Comparison of ENCODE assay signal across 24 mouse cellular contexts in the genomic region with DNA sequence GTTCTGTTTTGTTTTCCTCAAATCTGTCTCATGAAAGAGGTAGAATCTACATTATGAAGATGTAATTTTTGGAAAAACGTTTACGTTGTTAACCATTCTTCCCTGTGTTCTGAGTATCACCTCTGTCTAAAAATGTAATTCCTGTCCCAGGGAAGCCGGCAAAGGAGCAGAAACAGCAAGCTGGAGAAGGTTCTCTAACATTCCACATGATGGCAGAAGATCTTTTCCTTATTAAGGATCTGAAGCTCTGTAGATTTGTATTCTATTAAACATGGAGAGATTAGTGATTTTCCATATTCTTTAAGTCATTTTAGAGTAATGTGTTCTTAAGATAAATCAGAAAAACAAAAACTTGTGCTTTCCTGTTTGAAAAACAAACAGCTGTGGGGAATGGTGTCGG.
DNase-seq lines count a peak whose midpoint lies in the region; ATAC-seq lines count a peak whose summit lies in the region.
"Had no signal": no experiment of that assay in that cellular context is flagged by ENCODE, and none has a peak within 500 bp of the region (broad histone marks: within the 10 kb centered on the region; RNA-seq: fewer than 3 reads in every experiment).

No protein-coding gene starts in this region.

- DNase-seq in cerebellum, postnatal 10 days = peak; percentile 4 to 15
- no peak for DNase-seq in cerebellum, adult 9-11 months
- peak; percentile 31 for DNase-seq in hindbrain, embryonic 14.5 days (ENCODE audit: low spot score)
- DNase-seq in hindbrain, embryonic 11.5 days (ENCODE audit: low spot score) = no peak
- peak; percentile 5 to 6 for DNase-seq in left cerebral cortex, postnatal 14 days (ENCODE audit: low spot score in 2 of 2)
- DNase-seq in left cerebral cortex, adult 8-10 months (ENCODE audit: low spot score in 2 of 2) = no peak
- DNase-seq in 3T3-L1 (ENCODE audit: low read depth, low spot score) = peak; percentile 21
- DNase-seq in adrenal gland, adult 18-20 months (ENCODE audit: low spot score in 2 of 2) = no peak
- DNase-seq: adrenal gland, postnatal 14 days; cerebellum, adult 18-20 months; cerebellum, postnatal 36 days; gastrocnemius, postnatal 14 days; heart, postnatal 14 days; kidney, postnatal 25 days had no signal

- intact Hi-C loops in left cerebral cortex, postnatal 14 days (cut with DNase I) = loop anchor here (5.0 kb wide), 2 partner anchors 799 to 934 kb away; no protein-coding TSS in a partner anchor

- no peaks in the 10 kb centered on the region for H3K27me3 ChIP-seq in hindbrain, embryonic 14.5 days (ENCODE audit: control insufficient read depth, insufficient read depth, low read length)
- no peaks in the 10 kb centered on the region for H3K27me3 ChIP-seq in hindbrain, embryonic 11.5 days (ENCODE audit: control insufficient read depth, insufficient read depth, low read length)
- H3K27me3 ChIP-seq: embryonic facial prominence, embryonic 12.5 days; limb, embryonic 12.5 days; liver, embryonic 15.5 days; lung, embryonic 15.5 days; neural tube, embryonic 13.5 days had no signal

- ATAC-seq in hindbrain, embryonic 14.5 days (ENCODE audit: low FRiP score) = no peak
- ATAC-seq in hindbrain, embryonic 11.5 days (ENCODE audit: low FRiP score) = no peak
- ATAC-seq: intestine, postnatal 0 days; midbrain, embryonic 16.5 days had no signal

- WGBS in hindbrain, embryonic 14.5 days = 82% methylated on average over 4 of the region's 4 CpGs
- 83% methylated on average over 4 of the region's 4 CpGs for WGBS in hindbrain, embryonic 11.5 days

- H3K36me3 ChIP-seq in hindbrain, embryonic 14.5 days (replicated peaks; ENCODE audit: control insufficient read depth, insufficient read depth) = no peaks in the 10 kb centered on the region
- H3K36me3 ChIP-seq in hindbrain, embryonic 11.5 days (ENCODE audit: control insufficient read depth, insufficient read depth, low read length) = no peaks in the 10 kb centered on the region
- H3K36me3 ChIP-seq: embryonic facial prominence, embryonic 12.5 days; G1E; hindbrain, embryonic 10.5 days; limb, embryonic 12.5 days; liver, embryonic 15.5 days; lung, embryonic 15.5 days; neural tube, embryonic 13.5 days had no signal

- no peaks in the 10 kb centered on the region for H3K9me3 ChIP-seq in hindbrain, embryonic 14.5 days (ENCODE audit: control insufficient read depth, low read length)
- no peaks in the 10 kb centered on the region for H3K9me3 ChIP-seq in hindbrain, embryonic 11.5 days (ENCODE audit: control insufficient read depth, low read length)
- H3K9me3 ChIP-seq: embryonic facial prominence, embryonic 12.5 days; G1E; hindbrain, embryonic 10.5 days; limb, embryonic 12.5 days; liver, embryonic 15.5 days; lung, embryonic 15.5 days; neural tube, embryonic 13.5 days had no signal

- H3K4me3 ChIP-seq in hindbrain, embryonic 14.5 days (replicated peaks; ENCODE audit: low read length) = no peak overlapping the region
- no peak overlapping the region for H3K4me3 ChIP-seq in hindbrain, embryonic 11.5 days (ENCODE audit: low read depth, low read length)
- H3K4me3 ChIP-seq: embryonic facial prominence, embryonic 12.5 days; hindbrain, embryonic 10.5 days; limb, embryonic 12.5 days; liver, embryonic 15.5 days; lung, embryonic 15.5 days; neural tube, embryonic 13.5 days had no signal

- H3K27ac ChIP-seq in hindbrain, embryonic 14.5 days = no peak overlapping the region
- no peak overlapping the region for H3K27ac ChIP-seq in hindbrain, embryonic 11.5 days (ENCODE audit: low read depth, low read length)
- H3K27ac ChIP-seq: embryonic facial prominence, embryonic 12.5 days; hindbrain, embryonic 10.5 days; limb, embryonic 12.5 days; liver, embryonic 15.5 days; lung, embryonic 15.5 days; macrophage; neural tube, embryonic 13.5 days had no signal

- no peak overlapping the region for H3K4me2 ChIP-seq in hindbrain, embryonic 14.5 days (replicated peaks)
- H3K4me2 ChIP-seq in hindbrain, embryonic 11.5 days (replicated peaks; ENCODE audit: low read depth, low read length) = no peak overlapping the region
- H3K4me2 ChIP-seq: embryonic facial prominence, embryonic 12.5 days; limb, embryonic 12.5 days; liver, embryonic 15.5 days; lung, embryonic 15.5 days; neural tube, embryonic 13.5 days had no signal

- no peaks in the 10 kb centered on the region for H3K4me1 ChIP-seq in hindbrain, embryonic 14.5 days (replicated peaks; ENCODE audit: control insufficient read depth, insufficient read depth, low read length)
- H3K4me1 ChIP-seq in hindbrain, embryonic 11.5 days (replicated peaks; ENCODE audit: control insufficient read depth, insufficient read depth, low read length) = no peaks in the 10 kb centered on the region
- H3K4me1 ChIP-seq: embryonic facial prominence, embryonic 12.5 days; hindbrain, embryonic 10.5 days; limb, embryonic 12.5 days; liver, embryonic 15.5 days; lung, embryonic 15.5 days; neural tube, embryonic 13.5 days had no signal

- H3K9ac ChIP-seq in hindbrain, embryonic 14.5 days = no peak overlapping the region
- no peak overlapping the region for H3K9ac ChIP-seq in hindbrain, embryonic 11.5 days (ENCODE audit: low read depth, low read length)
- H3K9ac ChIP-seq: embryonic facial prominence, embryonic 12.5 days; limb, embryonic 12.5 days; liver, embryonic 15.5 days; lung, embryonic 15.5 days; neural tube, embryonic 13.5 days had no signal

Comparison
In these comparisons a context has a peak if more than half of its experiments do, and no peak if none do; other contexts are left out.
1. DNase-seq: peak in cerebellum, postnatal 10 days (2 of 2), hindbrain, embryonic 14.5 days (single experiment), left cerebral cortex, postnatal 14 days (2 of 2) and 3T3-L1 (single experiment); none in cerebellum, adult 9-11 months (single experiment), hindbrain, embryonic 11.5 days (single experiment), left cerebral cortex, adult 8-10 months (0 of 2) and adrenal gland, adult 18-20 months (0 of 2).